Mouse (Mus musculus) myocyte (in vitro differentiated cells): ENCODE data around the gene Dchs2.

Experiments
- CEBPB ChIP-seq: IDR thresholded peaks from 2 replicates; pipeline ENCODE4 v1.6.1; 2011; ENCODE audit warnings: mild to moderate bottlenecking, moderate library complexity; ENCODE audit not compliant: poor library complexity, insufficient read depth, severe bottlenecking
- E2F4 ChIP-seq: IDR thresholded peaks from one replicate; pipeline ENCODE4 v1.6.1; 2011; ENCODE audit warnings: mild to moderate bottlenecking, control low read depth, moderate library complexity; ENCODE audit not compliant: insufficient read depth
- MYOD1 ChIP-seq, 3 experiments: IDR thresholded peaks; one replicate each; pipeline ENCODE4 v1.6.1; 2011; ENCODE audit warnings: control low read depth in 2 of 3, low read depth in 2 of 3, mild to moderate bottlenecking in 2 of 3, moderate library complexity in 1 of 3; ENCODE audit not compliant: insufficient read length in 2 of 3, control insufficient read depth in 1 of 3
- POLR2A ChIP-seq: IDR thresholded peaks from one replicate; pipeline ENCODE4 v1.6.1; 2011; ENCODE audit warnings: low read depth, mild to moderate bottlenecking, control low read depth, moderate library complexity; ENCODE audit not compliant: insufficient read length
- POLR2AphosphoS2 ChIP-seq: IDR thresholded peaks from one replicate; pipeline ENCODE4 v1.6.1; 2011; ENCODE audit warnings: low read depth, control low read depth; ENCODE audit not compliant: insufficient read length
- SRF ChIP-seq: IDR thresholded peaks from one replicate; pipeline ENCODE4 v1.6.1; 2011; ENCODE audit warnings: low read depth; ENCODE audit not compliant: control insufficient read depth, insufficient read length
- TCF3 ChIP-seq: IDR thresholded peaks from one replicate; pipeline ENCODE4 v1.6.1; 2011; ENCODE audit warnings: low read depth, control low read depth; ENCODE audit not compliant: insufficient read length
- USF1 ChIP-seq: IDR thresholded peaks from one replicate; pipeline ENCODE4 v1.6.1; 2011; ENCODE audit warnings: low read depth, mild to moderate bottlenecking, control low read depth, moderate library complexity

- TF ChIP-seq POLR2A: no peak
- TF ChIP-seq SRF: no peak
- no peak for TF ChIP-seq CEBPB
- no peak for TF ChIP-seq E2F4
- TF ChIP-seq TCF3: no peak
- no peak for TF ChIP-seq POLR2AphosphoS2
- no peak for TF ChIP-seq USF1
- no peak for TF ChIP-seq MYOD1 (IDR thresholded peaks at IDR 0.05; ENCODE audit: control insufficient read depth in 1 of 3, insufficient read length in 2 of 3, low read depth in 2 of 3)
Observed at GRCm38 (mm10) chr3:83270228-83270627, 142.5 kb downstream of the Dchs2 start.
